Mouse (Mus musculus) lung, adult 2 months (tissue): Measurements from ENCODE around the gene Tas1r1.

Experiments used
- CTCF ChIP-seq: fragments of 200-500 bp; IDR thresholded peaks from 2 replicates; pipeline ENCODE4 v1.5.1; 2011; ENCODE audit warnings: mild to moderate bottlenecking, low read length, control low read depth; ENCODE audit not compliant: insufficient read depth
- POLR2A ChIP-seq: fragments of 200-500 bp; IDR thresholded peaks from 2 replicates; pipeline ENCODE4 v1.6.1; 2011; ENCODE audit warnings: low read depth, mild to moderate bottlenecking, control low read depth, low read length, borderline replicate concordance; ENCODE audit errors: extremely low read depth

- TF ChIP-seq POLR2A (no peak), CTCF (no peak)
Measured at GRCm38 (mm10) chr4:152012109-152012508, 26.3 kb downstream of the Tas1r1 start.
